Mouse (Mus musculus) thymus, adult 2 months (tissue): ENCODE measurements around the gene Ube2v1.

Experiments used
- CTCF ChIP-seq: fragments of 200-500 bp; IDR thresholded peaks from 2 replicates; pipeline ENCODE4 v1.5.1; 2012; ENCODE audit warnings: mild to moderate bottlenecking, control low read depth, low read length, moderate library complexity, borderline replicate concordance; ENCODE audit not compliant: control insufficient read depth, poor library complexity, insufficient read depth; ENCODE audit errors: extremely low read depth
- POLR2A ChIP-seq: fragments of 200-500 bp; IDR thresholded peaks from 2 replicates; pipeline ENCODE4 v1.6.1; 2012; ENCODE audit warnings: mild to moderate bottlenecking, low read length, control low read depth, moderate library complexity; ENCODE audit not compliant: control insufficient read depth, poor library complexity, insufficient read depth; ENCODE audit errors: extremely low read depth

- TF ChIP-seq POLR2A (no peak), CTCF (peak; percentile 45; the same call in 1 of the 2 replicates)
These were observed 46.7 kb upstream of the Ube2v1 start for GRCm38 (mm10) chr2:167678600-167678999.
